Mouse (Mus musculus): ENCODE results near the gene Adamts12. TPM values are rescaled to one million over a fixed set of nuclear protein-coding genes. Genes with fewer than 3 reads are reported as not detected.

Adamts12 gene
- polyA plus RNA-seq, 1 experiment: 0.15 TPM

GRCm38 (mm10) chr15:11037711-11038110 lies 26.9 kb upstream of the Adamts12 start, which contains the start of gene Rxfp3:
Rxfp3 (minus strand) TSS chr15:11037991.
- peak in 1 of 2 experiments; percentile 10 for DNase-seq
- no peaks in the 10 kb centered on the region; the same call in 1 of the 2 replicates for H3K27me3 ChIP-seq (ENCODE audit: control insufficient read depth, insufficient read depth, low read length)
- TF ChIP-seq CTCF (IDR thresholded peaks at IDR 0.05; ENCODE audit: borderline replicate concordance, insufficient read depth, low read depth, low read length): no peak
- TF ChIP-seq POLR2A (IDR thresholded peaks at IDR 0.05; ENCODE audit: borderline replicate concordance, insufficient read depth, low read length): no peak
- no peak within 1 kb of the TSS for H3K27ac ChIP-seq (ENCODE audit: insufficient read depth, low read length)
- 2% methylated on average over 16 of the region's 16 CpGs for WGBS
- H3K4me3 ChIP-seq (replicated peaks; ENCODE audit: insufficient read depth, low read depth, low read length): no peak within 1 kb of the TSS
- H3K4me1 ChIP-seq (ENCODE audit: control insufficient read depth, insufficient read depth, low read length): no peaks in the 10 kb centered on the region; the same call in 1 of the 2 replicates

- H3K27ac ChIP-seq (ENCODE audit: insufficient read depth, low read length): no peak overlapping the region
- H3K4me1 ChIP-seq (ENCODE audit: control insufficient read depth, insufficient read depth, low read length): no peaks in the 10 kb centered on the region; the same call in 1 of the 2 replicates
- no peak for TF ChIP-seq POLR2A (IDR thresholded peaks at IDR 0.05; ENCODE audit: borderline replicate concordance, insufficient read depth, low read length)
- TF ChIP-seq CTCF (IDR thresholded peaks at IDR 0.05; ENCODE audit: borderline replicate concordance, insufficient read depth, low read depth, low read length): peak; percentile 40; the same call in 1 of the 2 replicates
- H3K4me3 ChIP-seq (replicated peaks; ENCODE audit: insufficient read depth, low read depth, low read length): no peak overlapping the region
- DNase-seq: peak; percentile 24 to 26
- 2% methylated on average over 12 of the region's 12 CpGs for WGBS
- H3K27me3 ChIP-seq (ENCODE audit: control insufficient read depth, insufficient read depth, low read length): no peaks in the 10 kb centered on the region; the same call in 1 of the 2 replicates
These were observed 26.1 kb upstream of the Adamts12 start for GRCm38 (mm10) chr15:11038476-11038875.

DNA sequence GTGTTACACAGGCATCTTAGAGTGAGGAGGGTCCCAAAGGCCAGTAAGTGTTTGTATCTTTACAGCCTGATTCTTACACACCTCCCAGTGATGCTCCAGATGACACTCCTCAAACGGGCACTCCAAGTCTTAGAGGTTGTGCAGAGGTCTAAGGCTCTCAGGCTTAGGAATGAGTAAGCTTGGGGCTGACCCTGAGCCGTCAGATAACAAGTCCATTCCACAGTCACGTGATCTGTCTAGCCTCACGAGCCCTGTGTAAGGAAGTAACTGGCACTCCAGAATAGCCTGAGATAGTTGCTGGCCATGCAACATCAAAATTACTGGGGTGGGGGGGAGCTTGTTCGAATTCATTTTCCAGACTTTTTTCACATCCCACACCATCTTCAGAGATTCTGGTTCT lies 24.5 kb upstream of the Adamts12 start:
- no peak for DNase-seq
- Histone ChIP-seq H3K27me3 (ENCODE audit: control insufficient read depth, insufficient read depth, low read length) (no peaks in the 10 kb centered on the region; the same call in 1 of the 2 replicates), H3K4me1 (ENCODE audit: control insufficient read depth, insufficient read depth, low read length) (no peaks in the 10 kb centered on the region; the same call in 1 of the 2 replicates), H3K27ac (ENCODE audit: insufficient read depth, low read length) (no peak overlapping the region), H3K4me3 (replicated peaks; ENCODE audit: insufficient read depth, low read depth, low read length) (no peak overlapping the region)
- no peak for TF ChIP-seq CTCF (IDR thresholded peaks at IDR 0.05; ENCODE audit: borderline replicate concordance, insufficient read depth, low read depth, low read length)
- TF ChIP-seq POLR2A (IDR thresholded peaks at IDR 0.05; ENCODE audit: borderline replicate concordance, insufficient read depth, low read length): no peak
- WGBS: 79% methylated on average over 5 of the region's 5 CpGs

GRCm38 (mm10) chr15:11041229-11041628 lies 23.4 kb upstream of the Adamts12 start:
- 22% methylated on average over 2 of the region's 2 CpGs for WGBS
- TF ChIP-seq CTCF (IDR thresholded peaks at IDR 0.05; ENCODE audit: borderline replicate concordance, insufficient read depth, low read depth, low read length) (no peak), POLR2A (IDR thresholded peaks at IDR 0.05; ENCODE audit: borderline replicate concordance, insufficient read depth, low read length) (no peak)
- no peak overlapping the region for H3K27ac ChIP-seq (ENCODE audit: insufficient read depth, low read length)
- H3K4me1 ChIP-seq (ENCODE audit: control insufficient read depth, insufficient read depth, low read length): no peaks in the 10 kb centered on the region; the same call in 1 of the 2 replicates
- H3K27me3 ChIP-seq (ENCODE audit: control insufficient read depth, insufficient read depth, low read length): no peaks in the 10 kb centered on the region
- H3K4me3 ChIP-seq (replicated peaks; ENCODE audit: insufficient read depth, low read depth, low read length): no peak overlapping the region
- DNase-seq: no peak

DNA sequence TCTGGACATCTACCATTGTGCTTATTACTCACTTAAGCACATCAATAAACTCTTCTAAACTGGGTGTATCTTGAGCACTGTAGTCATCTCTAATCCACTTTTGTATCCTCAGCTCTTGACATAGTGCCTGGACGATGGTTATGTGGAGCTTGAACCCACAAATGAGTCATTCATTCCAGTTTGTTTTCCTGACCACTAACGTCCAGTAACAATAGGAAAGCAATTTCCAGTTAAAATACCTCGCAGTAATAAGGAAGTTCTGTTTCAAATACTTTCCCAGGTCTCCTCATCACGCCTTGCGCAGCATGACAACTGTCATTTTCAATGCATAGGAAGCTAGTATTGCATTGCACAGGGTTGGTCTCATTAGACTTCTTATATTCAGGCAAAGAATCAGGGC lies 21.8 kb upstream of the Adamts12 start:
- DNase-seq: no peak
- Histone ChIP-seq H3K4me1 (ENCODE audit: control insufficient read depth, insufficient read depth, low read length) (no peaks in the 10 kb centered on the region), H3K4me3 (replicated peaks; ENCODE audit: insufficient read depth, low read depth, low read length) (no peak overlapping the region), H3K27ac (ENCODE audit: insufficient read depth, low read length) (no peak overlapping the region), H3K27me3 (ENCODE audit: control insufficient read depth, insufficient read depth, low read length) (no peaks in the 10 kb centered on the region)
- TF ChIP-seq CTCF (IDR thresholded peaks at IDR 0.05; ENCODE audit: borderline replicate concordance, insufficient read depth, low read depth, low read length) (no peak), POLR2A (IDR thresholded peaks at IDR 0.05; ENCODE audit: borderline replicate concordance, insufficient read depth, low read length) (no peak)
- 90% methylated on average over 5 of the region's 5 CpGs for WGBS

DNA sequence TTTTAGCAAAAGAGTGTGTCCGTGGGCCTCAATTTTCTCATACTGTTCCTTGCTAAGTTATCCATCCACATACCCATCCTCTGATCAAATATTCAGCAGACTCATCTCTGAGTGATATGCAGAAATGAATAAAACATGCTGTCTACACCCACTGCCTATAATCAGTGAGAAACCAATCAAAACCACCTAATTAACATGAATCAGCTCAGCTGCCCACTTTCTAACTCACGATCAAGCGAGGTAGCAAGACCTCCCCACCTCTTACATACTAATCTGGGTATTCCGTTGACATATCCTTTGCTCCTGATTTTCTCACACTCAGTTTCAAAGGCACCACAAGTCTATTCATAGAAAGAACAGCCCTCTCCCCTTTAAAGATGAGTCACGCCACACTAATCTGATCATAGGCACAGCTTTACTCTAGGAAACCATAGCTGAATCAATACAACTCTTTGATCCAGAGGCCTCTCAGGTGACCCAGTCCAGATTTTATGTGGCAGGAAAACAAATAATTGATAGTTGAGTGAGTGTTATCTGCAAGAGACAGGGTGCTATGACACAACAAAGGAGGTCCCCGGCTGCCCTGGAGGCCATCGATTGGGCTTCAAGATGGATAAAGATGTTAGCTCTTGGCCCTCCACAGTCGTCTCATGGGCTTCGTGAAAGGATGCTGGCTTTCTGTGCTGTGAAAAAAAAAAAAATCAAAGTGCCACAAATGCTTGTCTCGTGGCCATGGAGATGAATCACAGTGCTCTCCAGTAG lies 10.7 kb upstream of the Adamts12 start:
- 42% methylated on average over 10 of the region's 10 CpGs for WGBS

DNA sequence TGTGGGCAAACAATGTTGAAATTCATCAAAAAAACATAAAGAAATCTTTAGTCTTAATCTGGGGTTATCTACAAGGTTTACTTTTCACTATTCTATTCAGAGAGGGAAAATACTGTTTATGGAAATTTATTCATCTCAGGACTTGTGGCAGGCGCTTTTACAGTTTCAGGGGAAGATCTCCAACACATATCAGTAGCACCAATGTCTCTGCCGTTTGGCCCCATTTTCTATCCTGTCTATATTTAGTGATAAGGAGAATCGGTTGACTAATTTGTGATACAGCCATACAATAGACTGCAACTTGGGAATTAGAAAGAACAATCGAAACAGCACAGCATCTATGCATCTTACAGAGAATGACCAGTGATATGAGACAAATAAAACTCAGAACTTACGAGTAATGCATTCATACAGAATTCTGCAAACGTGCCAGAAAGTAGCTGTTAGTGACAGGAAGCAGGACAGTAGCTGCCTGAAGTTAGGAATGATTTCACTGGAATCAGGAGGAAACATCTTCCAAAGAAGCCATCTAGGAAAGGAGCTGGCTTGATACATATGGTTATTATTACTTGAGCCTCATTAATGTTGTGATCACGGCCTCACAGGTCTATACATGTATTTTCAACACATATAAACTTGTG lies 10.0 kb upstream of the Adamts12 start:
- WGBS: 45% methylated on average over 7 of the region's 7 CpGs
- TF ChIP-seq CTCF (IDR thresholded peaks at IDR 0.05; ENCODE audit: borderline replicate concordance, insufficient read depth, low read depth, low read length) (no peak), POLR2A (IDR thresholded peaks at IDR 0.05; ENCODE audit: borderline replicate concordance, insufficient read depth, low read length) (no peak)
- H3K4me1 ChIP-seq (ENCODE audit: control insufficient read depth, insufficient read depth, low read length): no peaks in the 10 kb centered on the region
- no peak overlapping the region for H3K27ac ChIP-seq (ENCODE audit: insufficient read depth, low read length)
- no peak for DNase-seq
- H3K4me3 ChIP-seq (replicated peaks; ENCODE audit: insufficient read depth, low read depth, low read length): no peak overlapping the region
- no peaks in the 10 kb centered on the region for H3K27me3 ChIP-seq (ENCODE audit: control insufficient read depth, insufficient read depth, low read length)

More for the DNA sequence above, 10.7 kb upstream of the Adamts12 start:
- H3K4me1 ChIP-seq (ENCODE audit: control insufficient read depth, insufficient read depth, low read length): no peaks in the 10 kb centered on the region
- no peak for TF ChIP-seq CTCF (IDR thresholded peaks at IDR 0.05; ENCODE audit: borderline replicate concordance, insufficient read depth, low read depth, low read length)
- no peak for TF ChIP-seq POLR2A (IDR thresholded peaks at IDR 0.05; ENCODE audit: borderline replicate concordance, insufficient read depth, low read length)
- H3K27ac ChIP-seq (ENCODE audit: insufficient read depth, low read length): no peak overlapping the region
- no peaks in the 10 kb centered on the region for H3K27me3 ChIP-seq (ENCODE audit: control insufficient read depth, insufficient read depth, low read length)
- H3K4me3 ChIP-seq (replicated peaks; ENCODE audit: insufficient read depth, low read depth, low read length): no peak overlapping the region
- no peak for DNase-seq

All from cerebellum, adult 2 months (tissue).